Mouse (Mus musculus) C2C12 (cell line): ENCODE results near the gene Masp2. TPM values are rescaled to one million over a fixed set of nuclear protein-coding genes. Genes with fewer than 3 reads are reported as not detected.

Source experiments
- H3K27me3 ChIP-seq: one replicate; pipeline ENCODE4 v1.6.1; 2011; ENCODE audit not compliant: control insufficient read depth, insufficient read depth, insufficient read length
- H3K36me3 ChIP-seq: one replicate; pipeline ENCODE4 v1.6.1; 2011; ENCODE audit not compliant: control insufficient read depth, insufficient read depth
- H3K4me3 ChIP-seq: one replicate; pipeline ENCODE4 v1.5.1; 2011; ENCODE audit warnings: mild to moderate bottlenecking, control low read depth; ENCODE audit not compliant: poor library complexity, insufficient read depth, severe bottlenecking
- H3K79me2 ChIP-seq: one replicate; pipeline ENCODE4 v1.6.1; 2011; ENCODE audit not compliant: control insufficient read depth, insufficient read depth
- H3K79me3 ChIP-seq: one replicate; pipeline ENCODE4 v1.6.1; 2011; ENCODE audit warnings: low read depth, control low read depth
- H3ac ChIP-seq: one replicate; pipeline ENCODE3; 2011; ENCODE audit warnings: low read depth; ENCODE audit not compliant: control insufficient read depth, insufficient read length
- CEBPB ChIP-seq: IDR thresholded peaks from one replicate; pipeline ENCODE4 v1.6.1; 2011; ENCODE audit warnings: low read depth, mild to moderate bottlenecking, control low read depth, moderate library complexity
- CTCF ChIP-seq: IDR thresholded peaks from one replicate; pipeline ENCODE4 v1.5.1; 2011; ENCODE audit not compliant: control insufficient read depth, insufficient read depth, insufficient read length
- FOSL1 ChIP-seq: IDR thresholded peaks from one replicate; pipeline ENCODE4 v1.8.0; 2011; ENCODE audit warnings: mild to moderate bottlenecking, low read length; ENCODE audit not compliant: poor library complexity, insufficient read depth, severe bottlenecking
- MAX ChIP-seq: IDR thresholded peaks from one replicate; pipeline ENCODE4 v1.6.1; 2011; ENCODE audit warnings: mild to moderate bottlenecking, control low read depth
- MYOD1 ChIP-seq: IDR thresholded peaks from one replicate; pipeline ENCODE4 v1.6.1; 2011; ENCODE audit warnings: low read depth; ENCODE audit not compliant: control insufficient read depth, insufficient read length
- MYOG ChIP-seq: IDR thresholded peaks from one replicate; pipeline ENCODE4 v1.6.1; 2011; ENCODE audit not compliant: control insufficient read depth, insufficient read length; ENCODE audit errors: extremely low read depth
- USF1 ChIP-seq: IDR thresholded peaks from one replicate; pipeline ENCODE4 v1.6.1; 2011; ENCODE audit warnings: low read depth, mild to moderate bottlenecking, control low read depth, moderate library complexity
- polyA plus RNA-seq: library from polyadenylated mRNA; unstranded; fragments of >200 nt; fragmentation: generic; extraction: Trizol; gene quantifications from one replicate; pipeline ENCODE4 v1.2.1, GENCODE M21; 2012; ENCODE audit warnings: missing spikeins

Gene Masp2
- polyA plus RNA-seq, 1 experiment: 0.36 TPM

DNA sequence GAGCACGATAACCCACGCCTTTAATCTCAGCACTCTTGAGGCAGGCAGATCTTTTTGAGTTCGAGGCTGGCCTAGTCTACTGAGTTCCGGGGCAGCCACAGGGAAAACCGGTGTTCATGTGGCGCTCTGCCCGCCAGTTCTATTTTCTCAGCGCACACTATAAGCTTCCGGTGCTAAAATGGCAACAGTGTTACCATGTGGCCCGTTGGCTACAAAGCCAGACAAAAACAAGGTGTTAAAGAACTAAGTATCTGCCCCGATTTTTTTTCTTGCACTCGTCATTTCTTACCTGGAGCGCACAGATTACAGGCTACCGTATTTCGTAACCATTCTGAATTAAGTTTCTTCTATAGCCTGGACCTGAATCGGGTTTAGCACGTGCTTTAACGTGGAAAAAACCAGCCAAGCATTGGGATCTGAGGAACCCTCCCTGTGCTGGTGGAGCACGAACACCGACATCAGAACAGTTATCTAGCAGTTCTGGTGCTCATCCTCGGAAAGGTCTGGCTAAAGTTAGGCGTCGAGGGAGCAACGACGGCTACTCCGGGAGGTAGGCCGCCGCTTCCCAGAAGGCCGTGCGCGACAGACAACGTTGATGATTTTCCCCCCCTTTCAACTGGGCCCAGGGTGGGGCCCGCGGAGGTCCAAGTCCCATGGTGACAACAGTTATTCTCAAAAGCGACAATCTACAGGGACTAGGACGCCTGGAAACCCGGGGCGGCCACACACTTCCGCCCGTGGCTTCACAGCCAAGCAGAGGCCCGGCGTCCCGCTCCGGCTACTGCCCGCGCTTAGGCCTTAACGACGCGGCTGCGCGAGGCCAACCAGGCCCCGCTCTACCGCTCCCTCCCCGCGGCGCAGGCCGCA, 23.6 kb downstream of the Masp2 start:
- H3K79me2 ChIP-seq: peaks cover 57% of the 10 kb centered on the region
- peaks cover 51% of the 10 kb centered on the region for H3K79me3 ChIP-seq
- peaks cover 41% of the 10 kb centered on the region for H3K36me3 ChIP-seq
- peak overlapping the region; percentile 96 for H3ac ChIP-seq
- no peaks in the 10 kb centered on the region for H3K27me3 ChIP-seq
- H3K4me3 ChIP-seq: peak overlapping the region; percentile 89
- TF ChIP-seq USF1 (no peak), MAX (peak; percentile 38), CTCF (no peak), MYOD1 (no peak)

DNA sequence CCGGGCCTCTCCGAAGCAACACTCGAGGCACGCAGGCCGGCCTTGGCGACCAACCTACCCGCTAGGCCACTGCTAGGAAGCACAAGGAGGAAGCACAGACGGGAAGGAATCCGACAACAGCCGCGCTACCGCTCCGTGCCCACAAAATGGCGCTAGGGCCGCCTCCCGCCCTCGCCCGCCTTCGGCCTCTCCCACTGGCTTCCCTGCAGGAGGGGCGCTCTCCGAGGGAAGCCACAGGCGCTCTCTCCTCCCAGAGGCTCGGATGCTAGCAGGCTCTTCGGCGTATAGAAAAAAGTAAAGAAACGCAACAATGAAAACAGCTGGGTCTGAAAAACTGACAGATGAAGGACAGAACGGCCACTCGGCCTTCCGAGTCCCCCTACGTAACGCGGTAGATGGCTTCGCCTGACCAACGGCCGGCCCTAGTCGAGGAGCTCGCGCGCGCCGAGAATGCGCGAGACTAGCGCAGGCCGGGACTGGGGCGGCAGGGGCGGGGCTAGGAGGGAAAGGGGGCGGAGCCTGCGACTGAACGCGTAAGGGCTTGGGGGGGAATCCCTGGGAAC, 24.4 kb downstream of the Masp2 start, which contains the start of gene Tardbp:
Tardbp (minus strand) TSS at position 397 of the 563 bp plus-strand sequence.
- no peak for TF ChIP-seq CEBPB
- no peak for TF ChIP-seq MAX
- TF ChIP-seq MYOD1: no peak
- no peak for TF ChIP-seq MYOG
- TF ChIP-seq CTCF: no peak
- no peak for TF ChIP-seq USF1
- no peak for TF ChIP-seq FOSL1
- Histone ChIP-seq H3K36me3 (peaks cover 34% of the 10 kb centered on the region), H3K79me2 (peaks cover 49% of the 10 kb centered on the region), H3K4me3 (peak within 1 kb of the TSS; percentile 89), H3ac (peak within 1 kb of the TSS; percentile 96), H3K79me3 (peaks cover 44% of the 10 kb centered on the region), H3K27me3 (no peaks in the 10 kb centered on the region)

DNA sequence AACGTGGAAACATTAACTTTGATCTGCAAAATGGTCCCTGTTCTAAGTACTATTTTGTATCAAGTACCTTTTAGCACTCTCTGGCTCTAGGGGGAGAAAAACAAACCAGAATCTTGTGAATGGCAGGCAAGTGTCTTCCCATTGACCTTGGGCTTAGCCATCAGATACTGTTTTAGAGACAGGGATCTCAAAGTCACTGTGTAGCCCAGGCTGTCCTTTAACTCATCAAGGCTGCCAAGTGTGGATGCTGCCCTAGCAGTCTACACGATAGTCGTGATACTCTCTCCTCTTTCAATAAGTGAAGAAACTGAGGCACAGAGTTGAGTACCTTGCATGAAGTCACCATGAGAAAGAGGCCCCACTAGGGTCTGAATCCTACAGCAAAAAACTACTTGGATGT, 24.9 kb downstream of the Masp2 start:
- H3K79me2 ChIP-seq: peaks cover 44% of the 10 kb centered on the region
- peaks cover 39% of the 10 kb centered on the region for H3K79me3 ChIP-seq
- peaks cover 29% of the 10 kb centered on the region for H3K36me3 ChIP-seq
- no peak overlapping the region for H3K4me3 ChIP-seq
- no peaks in the 10 kb centered on the region for H3K27me3 ChIP-seq
- TF ChIP-seq USF1 (no peak), CTCF (no peak), CEBPB (no peak), FOSL1 (no peak), MYOG (no peak), MYOD1 (no peak), MAX (no peak)
- H3ac ChIP-seq: no peak overlapping the region

DNA sequence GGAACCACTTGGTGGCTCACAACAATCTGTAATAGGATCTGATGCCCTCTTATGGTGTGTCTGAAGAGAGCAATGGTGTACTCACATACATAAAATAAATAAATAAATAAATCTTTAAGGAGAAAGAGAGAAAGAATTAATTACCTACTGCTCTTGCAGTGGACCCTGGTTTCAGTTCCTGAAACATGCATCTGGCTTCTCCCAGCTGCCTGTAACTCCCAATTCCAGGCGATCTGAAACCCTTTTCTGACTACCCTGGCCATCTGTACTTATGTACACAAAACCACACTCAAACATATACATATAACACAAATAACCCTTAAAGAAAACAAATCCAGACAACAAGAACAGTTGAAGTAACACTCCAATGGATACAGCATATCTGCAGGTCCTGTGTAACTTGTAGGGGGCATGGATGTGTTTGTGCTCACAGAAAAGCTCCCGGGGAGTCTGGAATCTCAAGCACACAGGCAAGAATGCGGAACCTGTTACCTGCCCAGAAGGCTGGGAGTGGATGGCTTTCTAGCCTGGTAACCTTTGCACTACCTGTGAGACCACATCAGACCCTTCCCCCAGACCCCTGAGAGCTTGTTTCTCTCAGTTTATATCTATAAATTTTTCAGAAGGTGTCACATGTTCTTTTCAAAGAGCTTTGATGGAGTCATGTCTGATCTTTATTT, 29.8 kb downstream of the Masp2 start:
- H3K4me3 ChIP-seq: no peak overlapping the region
- no peaks in the 10 kb centered on the region for H3K27me3 ChIP-seq
- H3K36me3 ChIP-seq: no peaks in the 10 kb centered on the region
- no peak overlapping the region for H3ac ChIP-seq
- no peak for TF ChIP-seq CTCF
- TF ChIP-seq MAX: no peak
- no peak for TF ChIP-seq MYOD1
- no peak for TF ChIP-seq FOSL1
- no peak for TF ChIP-seq CEBPB
- TF ChIP-seq MYOG: no peak
- no peaks in the 10 kb centered on the region for H3K79me2 ChIP-seq
- H3K79me3 ChIP-seq: no peaks in the 10 kb centered on the region

DNA sequence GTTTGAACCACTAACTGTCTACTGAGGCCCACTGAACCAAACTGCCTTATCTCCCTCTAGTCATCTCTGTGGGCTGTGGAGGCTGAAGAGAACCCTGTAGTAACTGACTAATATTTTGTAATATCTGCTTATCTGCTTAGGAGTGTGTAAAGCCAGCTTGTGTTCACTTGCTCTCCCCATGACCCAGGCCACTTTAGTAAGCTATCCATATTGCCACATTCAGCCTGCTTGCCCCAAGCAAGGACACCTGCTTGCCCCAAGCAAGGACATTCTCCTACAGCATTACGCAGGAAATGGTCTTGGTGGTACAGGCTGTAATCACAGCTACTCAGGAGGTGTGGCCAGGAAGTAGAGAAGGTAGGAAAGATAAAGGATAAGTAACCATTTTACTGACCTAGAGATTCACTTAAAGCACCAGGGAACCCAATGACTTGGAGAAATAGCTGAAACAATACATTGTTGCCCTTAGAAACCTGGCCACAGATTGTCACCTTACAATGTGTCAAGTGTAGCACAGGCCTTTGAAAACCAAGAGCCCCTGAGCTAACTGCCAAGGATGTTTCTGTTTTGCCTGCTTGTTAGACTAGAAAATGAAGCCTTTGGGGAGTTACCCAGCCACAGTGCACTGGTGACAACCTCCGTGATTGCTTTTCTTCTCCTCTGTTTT, 31.2 kb downstream of the Masp2 start:
- H3ac ChIP-seq: no peak overlapping the region
- H3K36me3 ChIP-seq: no peaks in the 10 kb centered on the region
- no peaks in the 10 kb centered on the region for H3K79me2 ChIP-seq
- TF ChIP-seq MYOG: no peak
- no peak for TF ChIP-seq MAX
- TF ChIP-seq CEBPB: no peak
- TF ChIP-seq FOSL1: no peak
- TF ChIP-seq USF1: no peak
- no peak for TF ChIP-seq CTCF
- no peak for TF ChIP-seq MYOD1
- H3K4me3 ChIP-seq: no peak overlapping the region
- H3K79me3 ChIP-seq: no peaks in the 10 kb centered on the region
- H3K27me3 ChIP-seq: no peaks in the 10 kb centered on the region
